Mouse (Mus musculus) embryonic facial prominence, embryonic 12.5 days (tissue): ENCODE measurements around the gene Stat1. TPM values are rescaled to one million over a fixed set of nuclear protein-coding genes. Genes with fewer than 3 reads are reported as not detected.

Experiments used
- ATAC-seq: fragments of 200-750 bp; cut with Nextera tagmentation; 2 replicates; pipeline ENCODE4 v1.8.0; 2017; ENCODE audit not compliant: insufficient number of reproducible peaks, insufficient read depth, low FRiP score, low TSS enrichment
- H3K27ac ChIP-seq: fragments of 300-500 bp; sonication (generic); 2 replicates; pipeline ENCODE4 v1.5.1; 2016; ENCODE audit warnings: mild to moderate bottlenecking
- H3K27me3 ChIP-seq: fragments of 300-500 bp; sonication (generic); 2 replicates; pipeline ENCODE4 v1.6.1; 2016; ENCODE audit warnings: mild to moderate bottlenecking, moderate library complexity
- H3K36me3 ChIP-seq: fragments of 300-500 bp; sonication (generic); 2 replicates; pipeline ENCODE4 v1.6.1; 2016; ENCODE audit warnings: mild to moderate bottlenecking
- H3K4me1 ChIP-seq: fragments of 300-500 bp; sonication (generic); 2 replicates; pipeline ENCODE4 v1.6.1; 2016
- H3K4me2 ChIP-seq: fragments of 300-500 bp; sonication (generic); replicated peaks from 2 replicates; pipeline ENCODE4 v1.6.1; 2016; ENCODE audit warnings: mild to moderate bottlenecking, moderate library complexity
- H3K4me3 ChIP-seq: fragments of 300-500 bp; sonication (generic); 2 replicates; pipeline ENCODE4 v1.5.1; 2016; ENCODE audit warnings: mild to moderate bottlenecking
- H3K9ac ChIP-seq: fragments of 300-500 bp; sonication (generic); 2 replicates; pipeline ENCODE4 v1.6.1; 2016; ENCODE audit warnings: mild to moderate bottlenecking, moderate library complexity
- H3K9me3 ChIP-seq: fragments of 300-500 bp; sonication (generic); 2 replicates; pipeline ENCODE4 v1.6.1; 2016; ENCODE audit warnings: mild to moderate bottlenecking, moderate library complexity
- WGBS: fragments of 180-500 bp; shearing (Covaris S2); methylation state at CpG from one replicate; pipeline ENCODE4 v1.1.7; 2016; 5-methylcytosine and 5-hydroxymethylcytosine counted together
- polyA plus RNA-seq: library from polyadenylated mRNA; unstranded; fragments of >200 nt; fragmentation: Nextera tagmentation; extraction: Ambion mirVana; gene quantifications from 2 replicates; pipeline ENCODE4 v1.2.1, GENCODE M21; 2016

Stat1 gene
- polyA plus RNA-seq, 1 experiment from 2014 or later: 17.7 TPM

- WGBS: 54% methylated on average over 11 of the region's 11 CpGs
- H3K36me3 ChIP-seq: no peaks in the 10 kb centered on the region
- no peak overlapping the region for H3K4me3 ChIP-seq
- peaks cover 3% of the 10 kb centered on the region; the same call in 1 of the 2 replicates for H3K27me3 ChIP-seq
- H3K9me3 ChIP-seq: no peaks in the 10 kb centered on the region
- H3K27ac ChIP-seq: no peak overlapping the region
- no peak for ATAC-seq
- 0 out of 2 replicates have a peak, but pooled peaks cover 4% of the 10 kb centered on the region for H3K4me1 ChIP-seq
- H3K4me2 ChIP-seq: no peak overlapping the region
- no peak overlapping the region for H3K9ac ChIP-seq
Measured at GRCm38 (mm10) chr1:52150676-52151075, 31.4 kb downstream of the Stat1 start.

GRCm38 (mm10) chr1:52151166-52151565 lies 31.9 kb downstream of the Stat1 start:
- Histone ChIP-seq H3K9ac (no peak overlapping the region), H3K4me2 (no peak overlapping the region), H3K4me3 (no peak overlapping the region), H3K27me3 (peaks cover 3% of the 10 kb centered on the region; the same call in 1 of the 2 replicates), H3K36me3 (no peaks in the 10 kb centered on the region), H3K27ac (no peak overlapping the region), H3K4me1 (0 out of 2 replicates have a peak, but pooled peaks cover 4% of the 10 kb centered on the region), H3K9me3 (no peaks in the 10 kb centered on the region)
- no peak for ATAC-seq
- 92% methylated on average over 5 of the region's 5 CpGs for WGBS

GRCm38 (mm10) chr1:52152369-52152768 lies 33.1 kb downstream of the Stat1 start:
- Histone ChIP-seq H3K27me3 (peaks cover 3% of the 10 kb centered on the region; the same call in 1 of the 2 replicates), H3K36me3 (no peaks in the 10 kb centered on the region), H3K4me2 (no peak overlapping the region), H3K9me3 (no peaks in the 10 kb centered on the region), H3K27ac (no peak overlapping the region), H3K4me1 (0 out of 2 replicates have a peak, but pooled peaks cover 4% of the 10 kb centered on the region), H3K9ac (no peak overlapping the region), H3K4me3 (no peak overlapping the region)
- 61% methylated on average over 13 of the region's 13 CpGs for WGBS
- no peak for ATAC-seq

- Histone ChIP-seq H3K27ac (no peak overlapping the region), H3K4me3 (no peak overlapping the region), H3K4me1 (0 out of 2 replicates have a peak, but pooled peaks cover 4% of the 10 kb centered on the region), H3K27me3 (peaks cover 3% of the 10 kb centered on the region; the same call in 1 of the 2 replicates), H3K4me2 (no peak overlapping the region), H3K9ac (no peak overlapping the region), H3K9me3 (no peaks in the 10 kb centered on the region), H3K36me3 (no peaks in the 10 kb centered on the region)
- 23% methylated on average over 3 of the region's 3 CpGs for WGBS
- no peak for ATAC-seq
Measured at GRCm38 (mm10) chr1:52152936-52153335, 33.7 kb downstream of the Stat1 start.

- Histone ChIP-seq H3K9ac (no peak overlapping the region), H3K27me3 (peaks cover 3% of the 10 kb centered on the region; the same call in 1 of the 2 replicates), H3K36me3 (no peaks in the 10 kb centered on the region), H3K9me3 (no peaks in the 10 kb centered on the region), H3K27ac (no peak overlapping the region), H3K4me2 (no peak overlapping the region), H3K4me1 (0 out of 2 replicates have a peak, but pooled peaks cover 4% of the 10 kb centered on the region), H3K4me3 (no peak overlapping the region)
- ATAC-seq: no peak
- 89% methylated on average over 8 of the region's 8 CpGs for WGBS
Measured at GRCm38 (mm10) chr1:52154890-52155289, 35.6 kb downstream of the Stat1 start.

GRCm38 (mm10) chr1:52156351-52156750 lies 37.1 kb downstream of the Stat1 start:
- no peak overlapping the region for H3K4me3 ChIP-seq
- no peak overlapping the region for H3K27ac ChIP-seq
- 87% methylated on average over 10 of the region's 10 CpGs for WGBS
- H3K27me3 ChIP-seq: no peaks in the 10 kb centered on the region
- no peak for ATAC-seq
- no peak overlapping the region for H3K9ac ChIP-seq
- H3K36me3 ChIP-seq: no peaks in the 10 kb centered on the region
- no peak overlapping the region for H3K4me2 ChIP-seq
- H3K4me1 ChIP-seq: no peaks in the 10 kb centered on the region
- H3K9me3 ChIP-seq: no peaks in the 10 kb centered on the region

GRCm38 (mm10) chr1:52158040-52158439 lies 38.8 kb downstream of the Stat1 start:
- Histone ChIP-seq H3K27me3 (no peaks in the 10 kb centered on the region), H3K9me3 (no peaks in the 10 kb centered on the region), H3K4me2 (no peak overlapping the region), H3K4me1 (0 out of 2 replicates have a peak, but pooled peaks cover 4% of the 10 kb centered on the region), H3K4me3 (no peak overlapping the region), H3K9ac (no peak overlapping the region), H3K27ac (no peak overlapping the region), H3K36me3 (no peaks in the 10 kb centered on the region)
- ATAC-seq: no peak
- 94% methylated on average over 2 of the region's 2 CpGs for WGBS

- WGBS: 76% methylated on average over 17 of the region's 17 CpGs
- Histone ChIP-seq H3K4me1 (0 out of 2 replicates have a peak, but pooled peaks cover 4% of the 10 kb centered on the region), H3K27me3 (no peaks in the 10 kb centered on the region), H3K4me2 (no peak overlapping the region), H3K36me3 (no peaks in the 10 kb centered on the region), H3K9ac (no peak overlapping the region), H3K9me3 (no peaks in the 10 kb centered on the region), H3K27ac (no peak overlapping the region), H3K4me3 (no peak overlapping the region)
- no peak for ATAC-seq
Measured at GRCm38 (mm10) chr1:52158490-52159381, 39.5 kb downstream of the Stat1 start.

GRCm38 (mm10) chr1:52161151-52161550 lies 41.9 kb downstream of the Stat1 start:
- H3K4me1 ChIP-seq: 0 out of 2 replicates have a peak, but pooled peaks cover 4% of the 10 kb centered on the region

GRCm38 (mm10) chr1:52163707-52164457 lies 44.6 kb downstream of the Stat1 start:
- no peak for ATAC-seq
- H3K36me3 ChIP-seq: no peaks in the 10 kb centered on the region
- H3K9me3 ChIP-seq: no peaks in the 10 kb centered on the region
- 84% methylated on average over 5 of the region's 5 CpGs for WGBS
- 0 out of 2 replicates have a peak, but pooled peaks cover 4% of the 10 kb centered on the region for H3K4me1 ChIP-seq
- no peaks in the 10 kb centered on the region for H3K27me3 ChIP-seq
- H3K4me3 ChIP-seq: no peak overlapping the region
- no peak overlapping the region for H3K4me2 ChIP-seq
- no peak overlapping the region for H3K9ac ChIP-seq
- H3K27ac ChIP-seq: no peak overlapping the region

More at GRCm38 (mm10) chr1:52161151-52161550, 41.9 kb downstream of the Stat1 start:
- no peak overlapping the region for H3K4me3 ChIP-seq
- ATAC-seq: no peak
- H3K9me3 ChIP-seq: no peaks in the 10 kb centered on the region
- no peak overlapping the region for H3K4me2 ChIP-seq
- H3K27ac ChIP-seq: no peak overlapping the region
- H3K36me3 ChIP-seq: no peaks in the 10 kb centered on the region
- WGBS: 83% methylated on average over 8 of the region's 8 CpGs
- no peaks in the 10 kb centered on the region for H3K27me3 ChIP-seq
- no peak overlapping the region for H3K9ac ChIP-seq

GRCm38 (mm10) chr1:52166652-52167220 lies 47.5 kb downstream of the Stat1 start:
- WGBS: 79% methylated on average over 14 of the region's 14 CpGs
- Histone ChIP-seq H3K4me3 (no peak overlapping the region), H3K9ac (no peak overlapping the region), H3K4me1 (0 out of 2 replicates have a peak, but pooled peaks cover 4% of the 10 kb centered on the region), H3K27me3 (no peaks in the 10 kb centered on the region), H3K36me3 (no peaks in the 10 kb centered on the region), H3K9me3 (no peaks in the 10 kb centered on the region), H3K4me2 (no peak overlapping the region), H3K27ac (no peak overlapping the region)
- no peak for ATAC-seq
